Mouse (Mus musculus) cerebral cortex, adult 2 months (tissue): ENCODE measurements around the gene Gm21319.

Experiments used
- WGBS: fragments of 180-500 bp; shearing (Covaris S2); methylation state at CpG from one replicate; pipeline ENCODE4 v1.1.7; 2018; 5-methylcytosine and 5-hydroxymethylcytosine counted together

The Gm21319 gene

GRCm38 (mm10) chr12:87775655-87776054 is at the start of gene Gm21319:
TSS of gene Gm21319 (minus strand) at chr12:87775755.
- WGBS, result 90% methylated on average over 4 of the region's 4 CpGs

- WGBS, result 86% methylated on average over 5 of the region's 6 CpGs
Measured at GRCm38 (mm10) chr12:87816277-87816676, 40.7 kb upstream of the Gm21319 start, which contains the start of gene BB287469. TSS of gene BB287469 (plus strand) at chr12:87816577.

- 93% methylated on average over 5 of the region's 5 CpGs for WGBS
Measured at GRCm38 (mm10) chr12:87797971-87798370, 22.4 kb upstream of the Gm21319 start.

- 75% methylated on average over 1 of the region's 1 CpGs for WGBS
Measured at GRCm38 (mm10) chr12:87795212-87795611, 19.7 kb upstream of the Gm21319 start, which contains the start of gene Gm21936. TSS of gene Gm21936 (plus strand) at chr12:87795512.
